Mouse (Mus musculus) liver, embryonic 11.5 days (tissue): ENCODE measurements around the gene Gm12166. TPM values are rescaled to one million over a fixed set of nuclear protein-coding genes. Genes with fewer than 3 reads are reported as not detected.

Experiments used
- ATAC-seq: fragments of 200-750 bp; cut with Nextera tagmentation; replicated peaks from 2 replicates; pipeline ENCODE4 v1.8.0; 2017; ENCODE audit warnings: moderate number of reproducible peaks, mild to moderate bottlenecking, moderate TSS enrichment, moderate library complexity; ENCODE audit not compliant: low FRiP score
- DNase-seq: peaks from one replicate; pipeline ENCODE4 v3.0.0-alpha.2; 2017; ENCODE audit warnings: low spot score
- H3K27ac ChIP-seq: fragments of 300-500 bp; sonication (generic); 2 replicates; pipeline ENCODE4 v1.5.1; 2014; ENCODE audit warnings: mild to moderate bottlenecking, low read depth, low read length, control low read depth
- H3K27me3 ChIP-seq: fragments of 300-500 bp; sonication (generic); replicated peaks from 2 replicates; pipeline ENCODE4 v1.6.1; 2014; ENCODE audit warnings: low read length, mixed read lengths; ENCODE audit not compliant: control insufficient read depth, insufficient read depth
- H3K36me3 ChIP-seq: fragments of 300-500 bp; sonication (generic); 2 replicates; pipeline ENCODE4 v1.6.1; 2014; ENCODE audit warnings: mild to moderate bottlenecking, low read length, moderate library complexity, mixed read lengths; ENCODE audit not compliant: control insufficient read depth, insufficient read depth
- H3K4me1 ChIP-seq: fragments of 300-500 bp; sonication (generic); replicated peaks from 2 replicates; pipeline ENCODE4 v1.6.1; 2014; ENCODE audit warnings: low read length, mixed read lengths; ENCODE audit not compliant: control insufficient read depth, insufficient read depth
- H3K4me2 ChIP-seq: fragments of 300-500 bp; sonication (generic); 2 replicates; pipeline ENCODE4 v1.6.1; 2014; ENCODE audit warnings: mild to moderate bottlenecking, control low read depth, moderate library complexity
- H3K4me3 ChIP-seq: fragments of 300-500 bp; sonication (generic); 2 replicates; pipeline ENCODE4 v1.5.1; 2014; ENCODE audit warnings: low read depth, low read length, control low read depth
- H3K9ac ChIP-seq: fragments of 300-500 bp; sonication (generic); 2 replicates; pipeline ENCODE4 v1.6.1; 2014; ENCODE audit warnings: low read depth, low read length, control low read depth
- H3K9me3 ChIP-seq: fragments of 300-500 bp; sonication (generic); 2 replicates; pipeline ENCODE4 v1.6.1; 2016; ENCODE audit warnings: low read length, inconsistent platforms, mixed read lengths; ENCODE audit not compliant: control insufficient read depth
- WGBS: fragments of 180-500 bp; shearing (Covaris S2); extraction: QIAGEN DNeasy Blood & Tissue Kit; methylation state at CpG from one replicate; pipeline ENCODE4 v1.1.7; 2014; 5-methylcytosine and 5-hydroxymethylcytosine counted together
- polyA plus RNA-seq: library from polyadenylated mRNA; unstranded; fragments of >200 nt; fragmentation: Nextera tagmentation; extraction: Ambion mirVana; gene quantifications from 2 replicates; pipeline ENCODE4 v1.2.1, GENCODE M21; 2014

Gm12166 gene
- polyA plus RNA-seq, 1 experiment from 2014 or later = 5.5 TPM

GRCm38 (mm10) chr11:46086446-46086845 lies 34.3 kb upstream of the Gm12166 start:
- Histone ChIP-seq H3K4me2 (no peak overlapping the region), H3K27me3 (no peaks in the 10 kb centered on the region), H3K9me3 (no peaks in the 10 kb centered on the region), H3K4me3 (no peak overlapping the region), H3K36me3 (no peaks in the 10 kb centered on the region), H3K9ac (no peak overlapping the region), H3K4me1 (peaks cover 36% of the 10 kb centered on the region), H3K27ac (no peak overlapping the region)
- ATAC-seq (no peak), DNase-seq (no peak)
- 60% methylated on average over 3 of the region's 3 CpGs for WGBS

- H3K36me3 ChIP-seq = no peaks in the 10 kb centered on the region
- no peak for ATAC-seq
- H3K9ac ChIP-seq = no peak overlapping the region
- no peak overlapping the region for H3K4me3 ChIP-seq
- H3K27ac ChIP-seq = no peak overlapping the region; the same call in 1 of the 2 replicates
- H3K27me3 ChIP-seq = no peaks in the 10 kb centered on the region
- DNase-seq = no peak
- WGBS = 84% methylated on average over 10 of the region's 10 CpGs
- no peaks in the 10 kb centered on the region for H3K9me3 ChIP-seq
- H3K4me1 ChIP-seq = peaks cover 33% of the 10 kb centered on the region
- no peak overlapping the region for H3K4me2 ChIP-seq
Measured at GRCm38 (mm10) chr11:46085398-46086163, 33.5 kb upstream of the Gm12166 start.

- H3K4me2 ChIP-seq = no peak overlapping the region
- no peaks in the 10 kb centered on the region for H3K36me3 ChIP-seq
- ATAC-seq (no peak), DNase-seq (no peak)
- no peaks in the 10 kb centered on the region for H3K27me3 ChIP-seq
- no peak overlapping the region for H3K27ac ChIP-seq
- WGBS = 83% methylated on average over 3 of the region's 3 CpGs
- H3K9me3 ChIP-seq = no peaks in the 10 kb centered on the region
- H3K4me1 ChIP-seq = peaks cover 34% of the 10 kb centered on the region
- H3K9ac ChIP-seq = no peak overlapping the region
- no peak overlapping the region for H3K4me3 ChIP-seq
Measured at GRCm38 (mm10) chr11:46084568-46084967, 32.4 kb upstream of the Gm12166 start.

GRCm38 (mm10) chr11:46083835-46084444 lies 31.8 kb upstream of the Gm12166 start:
- Histone ChIP-seq H3K4me2 (no peak overlapping the region), H3K36me3 (no peaks in the 10 kb centered on the region), H3K4me1 (peaks cover 28% of the 10 kb centered on the region), H3K9ac (no peak overlapping the region), H3K27ac (0 out of 2 replicates have a peak overlapping the region, but pooled peaks have one; percentile 4), H3K27me3 (no peaks in the 10 kb centered on the region), H3K9me3 (no peaks in the 10 kb centered on the region), H3K4me3 (no peak overlapping the region)
- no peak for ATAC-seq
- WGBS = 40% methylated on average over 11 of the region's 11 CpGs
- DNase-seq = no peak

GRCm38 (mm10) chr11:46083405-46083804 lies 31.3 kb upstream of the Gm12166 start:
- Histone ChIP-seq H3K4me3 (no peak overlapping the region), H3K4me2 (no peak overlapping the region), H3K27ac (0 out of 2 replicates have a peak overlapping the region, but pooled peaks have one; percentile 4), H3K9me3 (no peaks in the 10 kb centered on the region), H3K36me3 (no peaks in the 10 kb centered on the region), H3K9ac (no peak overlapping the region), H3K27me3 (no peaks in the 10 kb centered on the region), H3K4me1 (peaks cover 23% of the 10 kb centered on the region)
- ATAC-seq (no peak), DNase-seq (no peak)
- 45% methylated on average over 3 of the region's 3 CpGs for WGBS

- Histone ChIP-seq H3K27ac (no peak overlapping the region), H3K4me2 (no peak overlapping the region), H3K9me3 (peaks cover 4% of the 10 kb centered on the region; the same call in 1 of the 2 replicates), H3K4me1 (peaks cover 31% of the 10 kb centered on the region), H3K27me3 (no peaks in the 10 kb centered on the region), H3K9ac (no peak overlapping the region), H3K36me3 (peaks cover 6% of the 10 kb centered on the region; the same call in 1 of the 2 replicates), H3K4me3 (no peak overlapping the region)
- ATAC-seq (no peak), DNase-seq (no peak)
- WGBS = 81% methylated on average over 2 of the region's 2 CpGs
Measured at GRCm38 (mm10) chr11:46081075-46081474, 29.0 kb upstream of the Gm12166 start.

- Histone ChIP-seq H3K4me3 (peak overlapping the region; percentile 20; the same call in 1 of the 2 replicates), H3K9me3 (peaks cover 4% of the 10 kb centered on the region; the same call in 1 of the 2 replicates), H3K27ac (peak overlapping the region; percentile 88), H3K9ac (peak overlapping the region; percentile 46), H3K4me1 (peaks cover 25% of the 10 kb centered on the region), H3K27me3 (no peaks in the 10 kb centered on the region), H3K36me3 (peaks cover 6% of the 10 kb centered on the region; the same call in 1 of the 2 replicates), H3K4me2 (peak overlapping the region; percentile 36)
- ATAC-seq (peak; percentile 100), DNase-seq (peak; percentile 69)
- WGBS = 39% methylated on average over 7 of the region's 7 CpGs
Measured at GRCm38 (mm10) chr11:46077732-46078375, 25.7 kb upstream of the Gm12166 start.

GRCm38 (mm10) chr11:46077304-46077703 lies 25.2 kb upstream of the Gm12166 start:
- peak overlapping the region; percentile 36 for H3K4me2 ChIP-seq
- DNase-seq = no peak
- H3K27ac ChIP-seq = peak overlapping the region; percentile 88
- no peaks in the 10 kb centered on the region for H3K27me3 ChIP-seq
- 80% methylated on average over 5 of the region's 5 CpGs for WGBS
- no peak for ATAC-seq
- H3K9me3 ChIP-seq = peaks cover 4% of the 10 kb centered on the region; the same call in 1 of the 2 replicates
- peaks cover 29% of the 10 kb centered on the region for H3K4me1 ChIP-seq
- no peak overlapping the region for H3K9ac ChIP-seq
- no peak overlapping the region for H3K4me3 ChIP-seq
- H3K36me3 ChIP-seq = peaks cover 9% of the 10 kb centered on the region; the same call in 1 of the 2 replicates
